Mouse (Mus musculus) embryonic facial prominence, embryonic 11.5 days (tissue): ENCODE data around the gene Grik3. TPM values are rescaled to one million over a fixed set of nuclear protein-coding genes. Genes with fewer than 3 reads are reported as not detected.
"Not testable (repeated sequence)": the region's sequence is repeated elsewhere in the genome, so short reads cannot be mapped to it uniquely, and the experiment has no call there.

Experiments
- ATAC-seq: fragments of 200-750 bp; cut with Nextera tagmentation; replicated peaks from 2 replicates; pipeline ENCODE4 v1.8.0; 2017; ENCODE audit warnings: low read depth; ENCODE audit not compliant: insufficient number of reproducible peaks, low FRiP score, low TSS enrichment
- DNase-seq: peaks from one replicate; pipeline ENCODE4 v3.0.0-alpha.2; 2015; ENCODE audit warnings: low spot score
- H3K27ac ChIP-seq: fragments of 300-500 bp; sonication (generic); replicated peaks from 2 replicates; pipeline ENCODE4 v1.5.1; 2014; ENCODE audit warnings: mild to moderate bottlenecking, low read depth, low read length, control low read depth
- H3K27me3 ChIP-seq: fragments of 300-500 bp; sonication (generic); 2 replicates; pipeline ENCODE4 v1.6.1; 2014; ENCODE audit warnings: mild to moderate bottlenecking, low read length, moderate library complexity, mixed read lengths; ENCODE audit not compliant: control insufficient read depth, insufficient read depth
- H3K36me3 ChIP-seq: fragments of 300-500 bp; sonication (generic); replicated peaks from 2 replicates; pipeline ENCODE4 v1.6.1; 2014; ENCODE audit warnings: low read depth, mild to moderate bottlenecking, low read length, moderate library complexity, mixed read lengths; ENCODE audit not compliant: control insufficient read depth, insufficient read depth
- H3K4me1 ChIP-seq: fragments of 300-500 bp; sonication (generic); 2 replicates; pipeline ENCODE4 v1.6.1; 2014; ENCODE audit warnings: low read length, mixed read lengths; ENCODE audit not compliant: control insufficient read depth, insufficient read depth
- H3K4me2 ChIP-seq: fragments of 300-500 bp; sonication (generic); 2 replicates; pipeline ENCODE4 v1.6.1; 2014; ENCODE audit warnings: low read depth, mild to moderate bottlenecking, control low read depth, low read length, moderate library complexity
- H3K4me3 ChIP-seq: fragments of 300-500 bp; sonication (generic); 2 replicates; pipeline ENCODE4 v1.5.1; 2014; ENCODE audit warnings: low read depth, low read length, control low read depth
- H3K9ac ChIP-seq: fragments of 300-500 bp; sonication (generic); replicated peaks from 2 replicates; pipeline ENCODE4 v1.6.1; 2014; ENCODE audit warnings: mild to moderate bottlenecking, control low read depth, low read length
- H3K9me3 ChIP-seq: fragments of 300-500 bp; sonication (generic); replicated peaks from 2 replicates; pipeline ENCODE4 v1.6.1; 2016; ENCODE audit warnings: mild to moderate bottlenecking, low read length, inconsistent platforms, mixed read lengths; ENCODE audit not compliant: control insufficient read depth
- WGBS: fragments of 180-500 bp; shearing (Covaris S2); extraction: QIAGEN DNeasy Blood & Tissue Kit; methylation state at CpG from one replicate; pipeline ENCODE4 v1.1.7; 2014; 5-methylcytosine and 5-hydroxymethylcytosine counted together
- polyA plus RNA-seq: library from polyadenylated mRNA; unstranded; fragments of >200 nt; fragmentation: Nextera tagmentation; extraction: Ambion mirVana; gene quantifications from 2 replicates; pipeline ENCODE4 v1.2.1, GENCODE M21; 2014

The Grik3 gene
- polyA plus RNA-seq, 1 experiment from 2014 or later, result 0.45 TPM

DNA sequence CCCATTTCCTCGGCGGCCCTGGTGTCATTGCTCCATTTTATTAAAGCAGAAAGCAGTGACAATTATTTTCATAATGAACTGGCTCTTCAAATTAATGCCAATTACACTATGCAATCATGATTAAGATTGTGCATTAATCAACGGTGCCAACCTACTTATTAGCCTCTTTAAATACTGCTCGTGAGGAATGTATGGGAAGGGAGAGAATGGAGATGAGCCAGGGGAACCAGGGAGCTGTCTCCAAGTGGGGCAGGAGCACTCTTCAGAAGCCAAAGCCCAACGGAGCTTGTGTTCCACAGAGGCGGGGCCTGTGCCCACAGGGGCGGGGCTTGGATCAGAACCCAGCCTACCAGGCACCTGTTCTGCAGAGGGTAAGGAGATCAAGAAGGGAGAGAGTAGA, 114.0 kb downstream of the Grik3 start:
- DNase-seq (no peak), ATAC-seq (no peak)
- Histone ChIP-seq H3K4me3 (no peak overlapping the region), H3K27me3 (no peaks in the 10 kb centered on the region), H3K4me2 (no peak overlapping the region), H3K27ac (no peak overlapping the region), H3K9me3 (no peaks in the 10 kb centered on the region), H3K36me3 (no peaks in the 10 kb centered on the region), H3K4me1 (no peaks in the 10 kb centered on the region), H3K9ac (no peak overlapping the region)
- WGBS, result 64% methylated on average over 7 of the region's 7 CpGs

DNA sequence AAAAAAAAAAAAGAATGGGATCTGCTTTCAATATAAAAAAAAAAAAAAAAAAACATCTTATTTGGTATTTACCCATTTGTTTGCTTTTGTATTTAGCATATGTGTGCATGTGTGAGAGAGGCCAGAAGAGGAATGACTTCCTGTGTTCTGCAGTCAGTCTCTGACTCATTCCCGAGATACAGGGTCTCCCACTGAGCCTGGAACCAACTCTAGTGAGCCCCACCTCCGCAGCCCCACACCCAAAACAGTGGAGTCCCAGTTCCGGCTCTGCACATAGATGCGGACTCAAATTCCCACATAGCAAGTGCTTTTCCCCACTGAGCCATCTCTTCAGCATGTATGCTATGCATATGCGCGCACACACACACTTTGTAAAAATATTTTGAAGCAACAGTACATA, 115.6 kb downstream of the Grik3 start:
- H3K36me3 ChIP-seq, result no peaks in the 10 kb centered on the region
- ATAC-seq, result no peak
- H3K27ac ChIP-seq, result no peak overlapping the region
- H3K4me3 ChIP-seq, result no peak overlapping the region
- H3K4me2 ChIP-seq, result no peak overlapping the region
- no peaks in the 10 kb centered on the region for H3K9me3 ChIP-seq
- H3K4me1 ChIP-seq, result no peaks in the 10 kb centered on the region
- no peak overlapping the region for H3K9ac ChIP-seq
- no peaks in the 10 kb centered on the region for H3K27me3 ChIP-seq
- WGBS, result 79% methylated on average over 6 of the region's 6 CpGs
- no peak for DNase-seq

DNA sequence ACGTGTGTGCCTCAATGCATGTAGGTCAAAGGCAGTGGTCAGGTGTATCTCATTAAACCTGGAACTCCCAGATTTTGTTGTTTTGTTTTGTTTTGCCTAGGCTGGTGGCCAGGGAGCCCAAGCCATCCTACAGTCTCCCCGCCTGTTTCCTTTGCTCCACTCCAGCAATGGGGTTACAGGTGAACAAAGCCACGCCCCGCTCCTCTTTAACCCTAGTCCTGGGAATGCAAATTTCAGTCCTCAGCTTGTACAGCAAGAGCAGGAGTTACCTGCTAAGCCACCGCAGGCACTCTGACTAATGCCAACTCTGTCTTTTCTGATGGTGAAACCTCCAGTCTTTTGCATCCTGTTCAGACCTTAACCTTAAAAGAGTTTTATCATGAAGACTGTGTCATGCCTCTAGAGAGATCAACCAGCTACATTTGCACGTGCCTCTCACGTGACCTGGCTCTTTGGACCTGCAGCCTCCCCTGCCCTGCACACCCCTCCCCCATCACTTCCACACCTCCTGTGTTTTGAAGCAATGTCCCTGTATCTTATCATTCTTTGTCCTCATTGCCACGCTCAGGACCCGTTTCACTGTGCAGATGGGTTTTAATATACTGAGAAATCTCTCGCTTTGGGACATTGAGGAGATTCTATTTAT, 117.0 kb downstream of the Grik3 start:
- H3K4me3 ChIP-seq, result no peak overlapping the region
- no peaks in the 10 kb centered on the region for H3K36me3 ChIP-seq
- DNase-seq, result no peak
- H3K4me1 ChIP-seq, result no peaks in the 10 kb centered on the region
- no peaks in the 10 kb centered on the region for H3K27me3 ChIP-seq
- H3K4me2 ChIP-seq, result no peak overlapping the region
- no peak overlapping the region for H3K9ac ChIP-seq
- no peaks in the 10 kb centered on the region for H3K9me3 ChIP-seq
- no peak overlapping the region for H3K27ac ChIP-seq
- 52% methylated on average over 10 of the region's 10 CpGs for WGBS
- ATAC-seq, result no peak

DNA sequence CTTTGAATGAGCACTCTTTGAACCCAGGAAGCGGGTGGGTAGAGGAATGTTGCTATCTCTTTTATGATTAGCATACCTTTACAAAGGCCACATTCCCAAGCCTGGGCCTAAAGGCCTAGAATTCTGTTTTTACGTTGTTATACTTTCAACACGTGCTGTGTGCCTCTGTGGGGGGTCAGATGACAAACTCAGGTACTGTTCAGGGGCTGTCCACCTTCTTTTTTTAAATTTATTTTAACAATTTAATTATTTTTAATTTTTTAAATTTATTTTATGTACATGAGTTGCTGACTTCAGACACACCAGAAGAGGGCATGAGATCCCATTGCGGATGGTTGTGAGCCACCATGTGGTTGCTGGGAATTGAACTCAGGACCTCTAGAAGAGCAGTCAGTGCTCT, 118.4 kb downstream of the Grik3 start:
- H3K27ac ChIP-seq, H3K4me2 ChIP-seq, H3K4me1 ChIP-seq, H3K9me3 ChIP-seq, ATAC-seq, H3K36me3 ChIP-seq, H3K9ac ChIP-seq, H3K4me3 ChIP-seq, DNase-seq, H3K27me3 ChIP-seq: not testable (repeated sequence)
- WGBS, result 45% methylated on average over 3 of the region's 4 CpGs

DNA sequence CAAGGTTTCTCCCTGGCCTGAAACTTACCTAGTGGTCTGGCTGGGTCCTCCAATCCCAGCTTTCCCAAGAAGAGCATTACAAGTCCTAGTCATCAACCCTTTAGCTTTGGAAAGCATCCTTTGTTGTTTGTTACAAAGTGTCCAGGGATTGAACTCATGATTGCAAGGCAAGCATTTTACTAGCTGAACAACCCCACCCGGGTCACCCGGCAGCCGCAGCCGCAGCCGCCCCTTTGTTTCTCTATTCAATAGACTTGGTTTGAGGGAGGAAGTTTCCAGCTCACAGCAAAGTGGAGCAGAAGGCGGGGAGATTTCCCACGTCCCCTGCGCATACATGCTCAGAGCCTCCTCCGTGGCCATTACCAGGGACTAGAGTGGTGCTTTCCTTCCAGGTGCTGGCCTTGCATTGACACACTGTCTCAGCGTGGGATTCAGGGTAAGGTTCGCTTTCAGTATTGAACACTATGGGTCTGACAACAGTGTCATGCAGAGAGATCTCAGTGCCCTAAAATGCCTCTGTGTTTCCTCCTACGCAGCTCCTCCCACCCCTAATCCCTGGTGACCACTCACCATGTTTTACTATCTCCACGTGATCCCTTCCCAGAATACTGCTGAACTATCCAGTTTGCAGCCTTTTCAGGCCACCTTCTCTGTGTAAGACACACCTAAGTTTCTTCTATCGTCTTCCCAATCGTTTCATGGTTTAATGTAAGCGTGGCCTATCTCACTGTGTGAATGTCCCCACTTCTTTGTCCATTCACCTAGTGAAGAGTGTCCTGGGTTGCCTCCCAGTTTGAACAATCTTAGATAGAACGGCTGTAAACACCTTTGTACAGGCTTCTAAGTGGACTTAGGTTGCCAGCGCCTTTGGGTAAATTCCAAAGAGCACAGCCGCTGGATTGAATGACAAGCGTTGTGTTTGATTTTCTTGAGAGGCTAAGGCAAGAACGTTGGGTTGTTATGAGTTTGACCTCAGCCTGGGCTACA, 119.1 kb downstream of the Grik3 start:
- DNase-seq, result peak; percentile 39
- WGBS, result 59% methylated on average over 21 of the region's 21 CpGs
- no peak overlapping the region for H3K27ac ChIP-seq

DNA sequence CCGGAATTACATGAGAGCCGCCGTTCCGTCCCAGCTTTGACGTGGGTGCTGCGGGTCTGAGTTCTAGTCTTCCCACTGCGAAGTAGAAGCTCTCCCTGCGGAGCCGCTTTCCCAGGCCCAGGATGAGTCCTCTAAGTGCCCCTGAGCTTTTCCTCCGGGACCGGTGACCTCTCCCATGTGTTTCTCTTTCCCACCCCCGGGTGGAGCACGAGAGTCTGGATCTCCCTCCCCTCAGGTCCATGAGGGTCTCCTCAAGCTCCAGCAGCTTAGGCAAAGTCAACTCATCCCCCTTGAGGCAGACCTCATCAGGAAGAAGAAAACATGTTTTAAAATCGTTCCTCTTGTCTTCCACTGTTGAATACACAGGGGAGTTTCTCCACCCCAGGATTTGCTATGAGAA, 127.4 kb downstream of the Grik3 start:
- no peaks in the 10 kb centered on the region for H3K36me3 ChIP-seq
- H3K4me1 ChIP-seq, result no peaks in the 10 kb centered on the region
- no peaks in the 10 kb centered on the region for H3K27me3 ChIP-seq
- DNase-seq, result no peak
- H3K4me2 ChIP-seq, result no peak overlapping the region
- H3K9ac ChIP-seq, result no peak overlapping the region
- ATAC-seq, result no peak
- WGBS, result 82% methylated on average over 14 of the region's 14 CpGs
- H3K9me3 ChIP-seq, result no peaks in the 10 kb centered on the region
- no peak overlapping the region for H3K4me3 ChIP-seq
- H3K27ac ChIP-seq, result no peak overlapping the region

More for the DNA sequence above, 119.1 kb downstream of the Grik3 start:
- no peaks in the 10 kb centered on the region for H3K9me3 ChIP-seq
- no peaks in the 10 kb centered on the region for H3K4me1 ChIP-seq
- no peak overlapping the region for H3K4me2 ChIP-seq
- H3K4me3 ChIP-seq, result no peak overlapping the region
- H3K27me3 ChIP-seq, result no peaks in the 10 kb centered on the region
- H3K36me3 ChIP-seq, result no peaks in the 10 kb centered on the region
- no peak for ATAC-seq
- no peak overlapping the region for H3K9ac ChIP-seq

DNA sequence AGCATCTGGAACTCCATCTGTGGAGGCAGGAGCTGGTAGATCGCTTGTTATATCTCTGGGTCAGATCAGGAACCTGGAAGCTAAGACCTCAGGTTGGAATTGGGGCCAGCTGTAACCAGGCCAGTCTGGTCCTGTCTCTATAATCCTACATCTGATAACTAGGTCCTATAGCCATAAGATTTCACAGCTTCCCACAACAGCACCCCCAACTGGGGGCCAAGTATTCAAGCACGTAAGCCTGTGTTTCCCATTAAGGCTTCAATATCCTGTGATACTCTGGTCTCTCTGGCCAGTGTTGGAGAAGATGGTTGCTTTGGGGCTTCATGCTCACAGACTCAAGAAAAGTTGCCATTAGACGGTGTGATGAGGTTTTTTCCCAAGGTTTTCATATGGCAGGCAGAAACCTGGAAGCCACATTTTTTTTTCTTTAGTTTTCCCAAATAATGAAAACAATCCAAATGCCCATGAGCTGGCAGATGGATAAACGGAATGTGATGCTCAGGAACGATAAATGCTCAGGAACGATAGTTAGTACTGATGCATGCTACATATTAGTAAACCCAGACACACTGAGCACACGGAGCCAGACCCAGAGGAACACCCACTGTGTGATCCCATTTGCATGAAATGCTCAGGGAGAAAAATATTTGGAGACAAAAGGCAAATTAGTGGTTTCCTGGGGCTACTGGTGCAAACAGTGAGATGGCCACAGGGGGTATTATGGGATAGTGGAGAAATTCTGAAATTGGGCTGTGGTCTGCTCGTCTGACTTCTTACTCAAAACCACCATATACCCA, 128.2 kb downstream of the Grik3 start:
- no peaks in the 10 kb centered on the region for H3K9me3 ChIP-seq
- no peak overlapping the region for H3K9ac ChIP-seq
- no peaks in the 10 kb centered on the region for H3K4me1 ChIP-seq
- no peaks in the 10 kb centered on the region for H3K36me3 ChIP-seq
- DNase-seq (no peak), ATAC-seq (no peak)
- H3K4me3 ChIP-seq, result no peak overlapping the region
- H3K27ac ChIP-seq, result no peak overlapping the region
- WGBS, result 73% methylated on average over 8 of the region's 8 CpGs
- no peaks in the 10 kb centered on the region for H3K27me3 ChIP-seq
- H3K4me2 ChIP-seq, result no peak overlapping the region
